Mouse (Mus musculus): ENCODE measurements around the gene Nck1. TPM values are rescaled to one million over a fixed set of nuclear protein-coding genes. Genes with fewer than 3 reads are reported as not detected.

The Nck1 gene
- polyA plus RNA-seq, 1 experiment from 2014 or later, result 79.6 TPM

DNA sequence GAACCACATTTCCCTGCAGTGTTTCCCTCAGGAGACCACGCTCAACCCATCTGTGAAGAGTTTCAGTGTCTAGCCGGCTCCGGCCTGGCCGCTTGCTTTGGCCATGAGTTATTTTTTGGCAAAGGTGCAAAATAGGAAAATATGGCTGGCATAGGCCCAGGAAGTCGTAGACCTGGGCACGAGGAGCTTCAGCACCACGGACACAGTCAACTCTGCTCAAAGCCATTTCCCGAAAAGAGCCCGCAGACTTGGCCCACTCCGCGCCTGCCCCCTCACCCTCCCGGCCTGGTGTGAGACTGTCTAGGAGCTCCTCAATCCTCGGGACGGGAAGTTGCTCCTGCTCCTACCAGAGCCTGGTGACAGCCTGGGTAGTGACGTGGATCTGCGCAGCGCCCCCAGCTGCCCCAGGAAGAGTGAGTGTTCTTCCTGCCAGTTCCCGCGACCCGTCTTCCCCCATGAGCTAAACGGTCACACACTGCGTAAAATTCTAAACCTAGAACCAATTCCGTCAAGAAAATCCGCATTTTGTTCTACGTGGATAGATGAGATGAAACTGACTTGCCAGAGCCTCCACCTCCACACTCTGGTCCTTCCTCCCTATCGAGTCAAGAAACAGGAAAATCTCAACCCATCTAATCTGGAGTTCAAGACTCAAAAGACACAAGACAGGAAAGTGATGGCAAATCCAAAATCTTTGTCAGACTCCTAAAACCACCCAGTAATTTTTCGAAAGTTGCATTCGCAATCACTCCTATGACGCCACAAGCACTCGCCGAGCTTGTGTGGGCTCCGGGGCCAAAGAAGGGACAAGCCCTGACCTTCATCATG is 24.1 kb upstream of the Nck1 start:
- peaks cover 6% of the 10 kb centered on the region; the same call in 1 of the 2 replicates for H3K4me1 ChIP-seq
- H3K9me3 ChIP-seq, result no peaks in the 10 kb centered on the region
- H3K36me3 ChIP-seq, result no peaks in the 10 kb centered on the region
- H3K9ac ChIP-seq, result peak overlapping the region; percentile 69
- ATAC-seq (ENCODE audit: insufficient number of reproducible peaks, insufficient read depth, low FRiP score, low TSS enrichment), result 0 out of 2 replicates have a peak, but pooled peaks have one; percentile 59
- 10% methylated on average over 32 of the region's 32 CpGs for WGBS
- H3K4me2 ChIP-seq (replicated peaks), result peak overlapping the region; percentile 73
- H3K4me3 ChIP-seq, result peak overlapping the region; percentile 68
- H3K27ac ChIP-seq, result no peak overlapping the region
- peaks cover 4% of the 10 kb centered on the region; the same call in 1 of the 2 replicates for H3K27me3 ChIP-seq

DNA sequence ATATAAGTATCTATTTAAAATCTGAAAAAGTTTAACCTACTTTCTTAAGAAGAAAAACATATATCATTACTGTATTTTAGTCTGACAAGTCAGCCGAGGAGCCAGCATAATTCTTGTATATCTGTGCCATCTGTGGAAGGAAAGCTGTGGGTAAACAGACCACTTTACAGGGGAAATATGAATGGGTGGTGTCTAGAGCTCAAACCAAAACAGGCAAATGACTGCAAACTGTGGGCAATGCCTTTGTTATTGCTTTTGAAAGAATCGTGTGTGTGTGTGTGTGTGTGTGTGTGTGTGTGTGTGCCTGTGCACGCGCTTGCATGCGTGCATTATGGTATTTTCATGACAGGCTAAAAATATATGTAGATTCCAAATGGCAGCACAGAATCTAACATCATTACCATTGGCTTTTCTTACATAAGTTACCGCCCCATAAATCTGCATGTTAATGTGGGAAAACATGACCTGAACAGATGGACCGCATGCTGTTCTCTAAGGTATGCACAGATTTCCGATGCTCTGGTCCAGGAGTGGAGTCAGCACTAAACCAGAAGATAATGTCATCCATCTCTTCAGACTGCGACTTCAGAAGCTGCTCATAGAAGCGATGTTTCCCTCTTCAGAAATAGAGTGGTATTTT is 14.4 kb upstream of the Nck1 start:
- Histone ChIP-seq H3K4me1 (no peaks in the 10 kb centered on the region), H3K27me3 (no peaks in the 10 kb centered on the region), H3K4me2 (replicated peaks) (no peak overlapping the region), H3K9ac (no peak overlapping the region), H3K4me3 (no peak overlapping the region), H3K27ac (no peak overlapping the region), H3K9me3 (no peaks in the 10 kb centered on the region), H3K36me3 (no peaks in the 10 kb centered on the region)
- ATAC-seq (ENCODE audit: insufficient number of reproducible peaks, insufficient read depth, low FRiP score, low TSS enrichment), result no peak
- WGBS, result 91% methylated on average over 10 of the region's 10 CpGs

DNA sequence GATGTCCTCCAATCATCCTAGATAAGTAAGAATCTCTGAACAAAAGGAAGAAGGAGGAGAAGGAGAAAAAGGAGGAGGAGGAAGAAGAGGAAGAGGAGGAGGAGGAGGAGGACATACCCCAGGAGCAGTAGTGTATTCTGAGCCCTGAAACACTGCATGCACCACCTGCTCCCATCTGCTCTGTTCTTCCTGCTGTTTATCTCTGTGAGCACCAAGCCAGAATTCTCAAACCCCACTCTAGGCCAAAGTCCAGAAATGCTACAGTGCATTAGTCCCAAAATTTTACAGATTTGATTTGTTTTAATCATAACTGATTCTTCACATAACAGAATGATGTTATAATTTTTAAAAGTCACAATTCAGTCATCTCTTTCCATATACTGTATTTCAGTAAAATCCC is 13.1 kb upstream of the Nck1 start:
- no peak overlapping the region for H3K4me3 ChIP-seq
- no peaks in the 10 kb centered on the region for H3K4me1 ChIP-seq

DNA sequence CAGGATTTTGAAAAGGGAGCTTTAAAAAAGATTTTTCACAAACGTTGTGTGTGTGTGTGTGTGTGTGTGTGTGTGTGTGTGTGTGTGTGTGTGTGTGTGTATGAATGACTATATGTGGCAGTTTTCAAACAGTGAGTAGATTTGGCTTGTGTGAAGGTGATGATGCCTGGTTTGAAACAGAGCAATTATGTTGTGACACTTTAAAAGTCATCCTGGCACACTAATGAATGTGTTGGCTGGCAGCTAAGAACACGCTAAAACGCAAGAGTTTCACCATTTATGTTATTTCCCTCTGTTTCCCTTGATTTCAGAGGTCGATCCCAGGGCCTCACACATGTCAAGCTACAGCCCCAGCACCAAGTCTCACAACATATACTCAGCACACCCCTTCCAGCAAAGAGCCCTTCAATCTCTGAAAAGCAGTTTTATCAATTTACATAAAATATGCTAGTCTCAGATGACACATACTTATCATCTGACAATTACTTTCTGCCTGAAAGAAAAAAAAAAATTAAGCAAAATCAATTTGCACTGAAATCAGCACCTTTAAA is 12.2 kb upstream of the Nck1 start:
- no peaks in the 10 kb centered on the region for H3K9me3 ChIP-seq
- H3K4me2 ChIP-seq (replicated peaks), result no peak overlapping the region
- no peak overlapping the region for H3K9ac ChIP-seq
- no peaks in the 10 kb centered on the region for H3K4me1 ChIP-seq
- no peak for ATAC-seq (ENCODE audit: insufficient number of reproducible peaks, insufficient read depth, low FRiP score, low TSS enrichment)
- H3K36me3 ChIP-seq, result no peaks in the 10 kb centered on the region
- H3K27ac ChIP-seq, result no peak overlapping the region
- WGBS, result 73% methylated on average over 4 of the region's 4 CpGs
- no peak overlapping the region for H3K4me3 ChIP-seq
- H3K27me3 ChIP-seq, result no peaks in the 10 kb centered on the region

More for the DNA sequence above, 13.1 kb upstream of the Nck1 start:
- no peaks in the 10 kb centered on the region for H3K36me3 ChIP-seq
- H3K9me3 ChIP-seq, result no peaks in the 10 kb centered on the region
- H3K4me2 ChIP-seq (replicated peaks), result no peak overlapping the region
- H3K27me3 ChIP-seq, result no peaks in the 10 kb centered on the region
- ATAC-seq (ENCODE audit: insufficient number of reproducible peaks, insufficient read depth, low FRiP score, low TSS enrichment), result no peak
- no peak overlapping the region for H3K27ac ChIP-seq
- H3K9ac ChIP-seq, result no peak overlapping the region

DNA sequence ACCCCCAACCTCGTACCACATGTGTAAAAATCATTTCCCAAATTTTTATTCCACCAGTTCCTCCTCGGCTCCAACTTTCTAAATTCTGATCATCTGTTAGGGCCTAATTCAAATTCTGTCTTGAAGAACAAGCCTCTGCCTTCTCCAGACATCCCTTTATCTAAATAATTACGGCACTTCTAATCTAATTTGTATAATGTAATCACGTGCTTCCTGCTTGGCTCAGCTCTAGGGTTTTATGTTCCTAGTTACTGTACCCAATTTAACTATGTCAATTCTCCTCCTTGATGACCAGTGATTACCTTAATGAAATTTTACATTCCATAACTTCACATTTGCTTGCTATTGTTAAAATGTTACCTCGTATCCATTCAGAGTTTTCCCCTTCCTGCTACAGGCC is 9.8 kb upstream of the Nck1 start:
- Histone ChIP-seq H3K4me1 (no peaks in the 10 kb centered on the region), H3K36me3 (no peaks in the 10 kb centered on the region), H3K27me3 (no peaks in the 10 kb centered on the region), H3K9me3 (no peaks in the 10 kb centered on the region), H3K9ac (no peak overlapping the region), H3K4me3 (no peak overlapping the region), H3K27ac (no peak overlapping the region), H3K4me2 (replicated peaks) (no peak overlapping the region)
- no peak for ATAC-seq (ENCODE audit: insufficient number of reproducible peaks, insufficient read depth, low FRiP score, low TSS enrichment)
- WGBS, result 41% methylated on average over 5 of the region's 5 CpGs

DNA sequence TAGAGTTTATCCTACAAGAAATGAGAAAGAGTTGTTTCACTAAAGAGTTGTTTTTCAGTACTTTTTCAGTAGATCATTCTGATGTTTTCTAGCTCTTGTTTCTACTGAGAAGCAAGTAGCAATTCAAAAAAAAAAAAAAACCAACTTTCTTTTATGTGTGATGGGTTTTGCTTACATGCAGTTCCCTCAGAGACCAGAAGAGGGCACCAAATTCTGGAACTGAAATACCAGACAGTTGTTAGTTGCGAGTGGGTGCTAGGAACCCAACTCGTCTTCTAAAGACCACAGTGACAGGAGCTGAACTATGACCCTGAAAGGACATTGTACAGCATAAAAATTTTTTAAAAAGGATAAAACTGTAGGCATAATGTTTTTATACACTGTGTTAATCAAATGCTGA is 2.4 kb upstream of the Nck1 start:
- Histone ChIP-seq H3K4me1 (peaks cover 10% of the 10 kb centered on the region), H3K9me3 (no peaks in the 10 kb centered on the region), H3K4me2 (replicated peaks) (no peak overlapping the region), H3K27ac (no peak overlapping the region), H3K36me3 (0 out of 2 replicates have a peak, but pooled peaks cover 3% of the 10 kb centered on the region), H3K27me3 (no peaks in the 10 kb centered on the region), H3K9ac (no peak overlapping the region), H3K4me3 (no peak overlapping the region)
- no peak for ATAC-seq (ENCODE audit: insufficient number of reproducible peaks, insufficient read depth, low FRiP score, low TSS enrichment)
- WGBS, result 86% methylated on average over 2 of the region's 2 CpGs

DNA sequence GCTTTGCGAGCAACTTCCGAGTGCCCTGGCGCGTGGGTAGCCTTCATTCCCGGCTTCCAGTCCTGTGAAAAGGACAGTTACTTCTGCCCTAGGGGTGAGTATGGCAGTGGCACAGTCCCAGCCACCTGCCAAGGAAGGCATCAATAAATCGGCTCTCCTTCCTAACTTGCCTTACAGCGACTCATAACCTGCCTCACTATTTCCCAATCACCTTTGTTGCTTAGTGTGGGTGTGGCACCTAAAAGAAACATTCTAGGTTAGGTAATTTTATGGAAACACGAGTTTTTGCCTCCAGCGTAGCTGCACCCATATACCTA is 618 bp upstream of the Nck1 start:
- Histone ChIP-seq H3K27me3 (no peaks in the 10 kb centered on the region), H3K36me3 (0 out of 2 replicates have a peak, but pooled peaks cover 3% of the 10 kb centered on the region), H3K27ac (peak overlapping the region; percentile 87), H3K4me2 (replicated peaks) (peak overlapping the region; percentile 60), H3K4me1 (peaks cover 10% of the 10 kb centered on the region), H3K9ac (peak overlapping the region; percentile 92), H3K9me3 (no peaks in the 10 kb centered on the region), H3K4me3 (peak overlapping the region; percentile 85)
- WGBS, result 13% methylated on average over 9 of the region's 9 CpGs
- ATAC-seq (ENCODE audit: insufficient number of reproducible peaks, insufficient read depth, low FRiP score, low TSS enrichment), result peak; percentile 36; the same call in 1 of the 2 replicates

DNA sequence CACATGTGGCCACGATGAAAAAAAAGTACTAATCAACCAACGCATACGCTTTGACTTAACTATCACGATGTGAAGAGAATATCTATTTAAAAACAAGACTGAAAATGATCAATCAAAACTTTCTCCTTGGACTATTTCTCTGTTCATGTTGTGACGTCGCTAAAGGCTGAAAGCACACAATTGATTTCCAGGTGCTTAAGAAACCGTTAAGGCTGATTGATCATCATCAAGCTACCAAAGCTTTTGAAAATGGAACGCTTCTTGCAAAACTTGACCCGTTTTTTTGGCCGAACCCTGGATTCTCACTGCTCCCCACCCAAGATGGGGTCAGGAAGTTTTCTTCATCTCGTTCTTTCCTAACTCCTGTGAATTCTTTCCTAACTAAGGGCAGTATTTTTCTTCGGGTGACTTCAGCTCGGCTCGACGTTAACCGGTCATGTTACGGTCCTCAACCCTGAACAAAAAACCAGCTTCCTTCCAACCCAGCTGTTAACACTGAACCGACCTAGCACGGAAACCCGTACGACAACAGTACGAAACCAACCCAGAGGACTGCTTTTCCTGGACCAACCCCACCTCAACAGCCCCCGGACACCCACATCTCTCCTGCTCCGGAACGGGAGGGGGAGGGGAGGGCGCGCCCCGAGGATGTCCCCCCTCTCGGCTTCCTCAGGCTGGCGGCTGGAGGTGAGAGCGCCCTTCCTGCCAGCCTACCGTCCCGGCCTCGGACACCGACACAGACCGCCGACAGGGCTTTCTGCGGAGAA is 803 bp downstream of the Nck1 start:
- no peaks in the 10 kb centered on the region for H3K27me3 ChIP-seq
- H3K4me1 ChIP-seq, result peaks cover 10% of the 10 kb centered on the region
- H3K36me3 ChIP-seq, result 0 out of 2 replicates have a peak, but pooled peaks cover 3% of the 10 kb centered on the region
- ATAC-seq (ENCODE audit: insufficient number of reproducible peaks, insufficient read depth, low FRiP score, low TSS enrichment), result peak; percentile 54
- no peaks in the 10 kb centered on the region for H3K9me3 ChIP-seq
- H3K4me2 ChIP-seq (replicated peaks), result peak overlapping the region; percentile 60
- peak overlapping the region; percentile 85 for H3K4me3 ChIP-seq
- WGBS, result under 1% methylated on average over 38 of the region's 38 CpGs
- peak overlapping the region; percentile 87 for H3K27ac ChIP-seq
- H3K9ac ChIP-seq, result peak overlapping the region; percentile 92

DNA sequence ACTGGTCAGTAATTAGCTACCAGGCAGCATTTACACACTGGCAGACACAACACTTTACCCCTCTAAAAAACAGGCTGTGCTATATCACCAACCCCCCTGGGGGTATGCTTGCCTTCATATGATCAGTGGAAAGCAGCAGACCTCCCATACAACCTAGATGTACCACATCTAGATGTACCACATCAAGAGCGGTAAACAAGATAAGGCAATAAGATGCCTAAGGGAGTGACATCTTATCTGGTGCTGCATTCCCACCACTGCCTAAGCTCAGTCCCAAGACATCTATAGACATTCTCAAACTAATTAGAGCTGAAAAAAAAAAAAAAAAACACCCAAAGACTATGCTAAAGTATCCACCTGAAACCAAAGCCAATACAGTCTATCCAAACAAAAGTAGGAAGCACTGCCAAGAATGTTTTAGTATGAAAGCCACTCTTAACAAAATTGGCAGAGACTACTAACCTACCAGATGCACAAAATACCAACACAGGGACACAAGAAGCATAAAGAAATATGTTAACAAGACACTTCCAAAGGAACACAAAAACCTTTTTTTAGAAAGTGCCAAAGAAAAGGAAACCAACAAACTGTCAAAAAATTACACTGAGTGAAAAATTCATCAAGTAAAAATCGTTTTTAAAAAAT is 10.2 kb downstream of the Nck1 start:
- Histone ChIP-seq H3K4me3 (no peak overlapping the region), H3K27me3 (no peaks in the 10 kb centered on the region), H3K4me1 (no peaks in the 10 kb centered on the region), H3K9me3 (no peaks in the 10 kb centered on the region), H3K27ac (no peak overlapping the region), H3K36me3 (no peaks in the 10 kb centered on the region), H3K4me2 (replicated peaks) (no peak overlapping the region), H3K9ac (no peak overlapping the region)
- 96% methylated on average over 2 of the region's 2 CpGs for WGBS
- no peak for ATAC-seq (ENCODE audit: insufficient number of reproducible peaks, insufficient read depth, low FRiP score, low TSS enrichment)

DNA sequence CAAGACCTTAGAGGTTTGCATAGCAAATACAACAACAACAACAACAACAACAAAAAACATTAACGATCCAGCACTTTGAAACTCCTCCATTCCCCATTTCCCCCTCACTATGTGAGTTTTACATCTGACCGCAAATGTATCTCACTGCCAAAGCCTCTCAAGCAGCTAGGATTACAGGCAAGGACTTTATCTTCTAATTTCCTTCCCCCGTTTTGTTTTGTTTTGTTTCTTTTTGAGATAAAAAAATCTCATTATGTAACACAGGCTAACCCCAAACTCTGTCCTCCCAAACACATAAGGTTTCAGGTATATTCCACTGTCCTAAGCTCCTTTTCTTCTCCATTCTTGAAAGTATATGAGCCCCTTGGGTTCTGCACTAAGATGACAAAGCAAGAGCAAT is 11.2 kb downstream of the Nck1 start:
- Histone ChIP-seq H3K4me1 (no peaks in the 10 kb centered on the region), H3K27ac (no peak overlapping the region), H3K27me3 (no peaks in the 10 kb centered on the region), H3K4me3 (no peak overlapping the region), H3K36me3 (no peaks in the 10 kb centered on the region), H3K9me3 (no peaks in the 10 kb centered on the region), H3K9ac (no peak overlapping the region), H3K4me2 (replicated peaks) (no peak overlapping the region)
- 92% methylated on average over 3 of the region's 3 CpGs for WGBS
- no peak for ATAC-seq (ENCODE audit: insufficient number of reproducible peaks, insufficient read depth, low FRiP score, low TSS enrichment)

DNA sequence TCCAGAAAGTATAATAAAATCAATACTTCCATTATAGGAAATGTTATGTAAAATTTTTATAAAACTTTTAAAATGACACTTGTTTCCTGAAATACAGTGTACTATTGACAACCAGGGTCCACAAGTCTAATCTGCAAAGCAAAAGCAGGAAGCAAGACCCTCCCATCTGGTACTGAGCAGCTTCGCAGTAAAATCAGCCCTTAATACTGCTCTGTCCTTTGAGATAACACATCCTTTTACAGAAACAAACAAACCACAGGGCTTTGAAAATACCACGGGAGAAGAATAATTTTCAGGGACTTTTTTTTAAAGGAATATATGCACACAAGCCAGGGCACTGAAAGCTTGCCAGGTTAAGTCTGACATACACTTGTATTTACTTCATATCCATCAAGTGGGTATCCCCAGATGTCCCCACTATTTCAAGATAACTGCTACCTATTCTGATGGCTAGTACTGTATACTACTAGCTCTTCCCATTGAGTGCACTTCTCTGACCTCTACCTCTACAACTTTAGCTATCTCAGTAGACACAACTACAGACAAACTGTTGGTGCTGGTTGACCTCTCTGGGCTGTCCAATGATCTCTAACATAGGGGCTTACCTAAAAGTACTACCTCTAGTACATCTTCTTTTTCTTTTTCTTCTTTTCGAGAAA is 13.0 kb downstream of the Nck1 start:
- no peak overlapping the region for H3K27ac ChIP-seq
- no peak overlapping the region for H3K4me2 ChIP-seq (replicated peaks)
- no peak overlapping the region for H3K9ac ChIP-seq
- no peaks in the 10 kb centered on the region for H3K9me3 ChIP-seq
- H3K4me1 ChIP-seq, result no peaks in the 10 kb centered on the region
- H3K27me3 ChIP-seq, result no peaks in the 10 kb centered on the region
- H3K4me3 ChIP-seq, result no peak overlapping the region
- ATAC-seq (ENCODE audit: insufficient number of reproducible peaks, insufficient read depth, low FRiP score, low TSS enrichment), result no peak
- H3K36me3 ChIP-seq, result 0 out of 2 replicates have a peak, but pooled peaks cover 6% of the 10 kb centered on the region
- 81% methylated on average over 3 of the region's 3 CpGs for WGBS

Data from embryonic facial prominence, embryonic 12.5 days (tissue).